Mouse (Mus musculus) kidney, adult 8-10 months (tissue): ENCODE measurements around the gene Hypm.

Source experiments
- DNase-seq, 2 experiments: peaks; one replicate each; pipeline ENCODE4 v3.0.0; 2022

Gene Hypm

GRCm38 (mm10) chrX:9846628-9847027, at the start of gene Hypm:
Gene Hypm (plus strand): TSS chrX:9846928.
- no peak for DNase-seq

GRCm38 (mm10) chrX:9810101-9810500, 36.6 kb upstream of the Hypm start:
- no peak for DNase-seq

GRCm38 (mm10) chrX:9812469-9812868, 34.3 kb upstream of the Hypm start:
- no peak for DNase-seq

- no peak for DNase-seq
These were observed 11.9 kb upstream of the Hypm start for GRCm38 (mm10) chrX:9834779-9835178.

- DNase-seq, result no peak
These were observed 2.7 kb downstream of the Hypm start, which contains the start of gene H2al3 for GRCm38 (mm10) chrX:9849403-9849802. Gene H2al3 (plus strand): TSS chrX:9849703.

GRCm38 (mm10) chrX:9861859-9862258, 15.1 kb downstream of the Hypm start:
- DNase-seq, result no peak

- no peak for DNase-seq
These were observed 28.8 kb downstream of the Hypm start for GRCm38 (mm10) chrX:9875519-9875918.

- no peak for DNase-seq
These were observed 38.6 kb downstream of the Hypm start, which contains the start of gene Sytl5 for GRCm38 (mm10) chrX:9885322-9885721. Gene Sytl5 (plus strand): TSS chrX:9885622.
